Mouse (Mus musculus) bone marrow, adult 2 months (tissue): ENCODE measurements around the gene Cggbp1.

Experiments
- CTCF ChIP-seq: fragments of 200-500 bp; IDR thresholded peaks from 2 replicates; pipeline ENCODE4 v1.5.1; 2011; ENCODE audit warnings: low read length, control low read depth; ENCODE audit not compliant: control insufficient read depth, insufficient read depth
- POLR2A ChIP-seq: fragments of 200-500 bp; IDR thresholded peaks from 2 replicates; pipeline ENCODE4 v1.6.1; 2011; ENCODE audit warnings: low read depth, mild to moderate bottlenecking, control low read depth, low read length, borderline replicate concordance; ENCODE audit not compliant: control insufficient read depth

DNA sequence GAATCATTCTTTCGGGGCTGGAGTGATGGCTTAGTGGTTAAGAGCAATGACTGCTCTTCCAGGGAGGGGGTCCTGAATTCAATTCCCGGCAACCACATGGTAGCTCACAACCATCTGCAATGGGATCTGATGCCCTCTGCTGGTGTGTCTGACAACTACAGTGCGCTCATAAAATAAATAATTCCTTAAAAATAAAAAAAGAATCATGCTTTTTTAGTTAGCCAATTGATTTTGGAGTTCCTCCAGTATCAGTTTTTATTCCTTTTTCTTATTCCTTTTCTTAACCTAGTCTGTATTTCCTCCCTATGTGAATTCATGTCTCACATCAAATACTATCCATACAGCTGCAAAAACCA, 9.4 kb upstream of the Cggbp1 start:
- TF ChIP-seq CTCF: no peak
- TF ChIP-seq POLR2A: no peak
